Mouse (Mus musculus): Measurements from ENCODE around the gene Gm21987. TPM values are rescaled to one million over a fixed set of nuclear protein-coding genes. Genes with fewer than 3 reads are reported as not detected.
A peak's percentile ranks its signal among the peaks of the same experiment; 100 is the strongest.

Gm21987 gene
- total and polyA plus RNA-seq, 3 experiments = 0.42 TPM; not detected in 2

GRCm38 (mm10) chr16:38401468-38401867 lies 54.6 kb downstream of the Gm21987 start:
- H3K27ac ChIP-seq (ENCODE audit: insufficient read depth, low read depth) = 0 out of 2 replicates have a peak overlapping the region, but pooled peaks have one; percentile 4
- H3K9ac ChIP-seq (ENCODE audit: insufficient read depth, low read depth) = no peak overlapping the region
- dilution Hi-C loops (cut with MboI; ENCODE audit: extremely low pct_ligation_motif_present, extremely low pct_unique_long_range_greater_than_20kb, low sequenced_read_pairs) (no loop called here), in situ Hi-C loops (cut with MboI; ENCODE audit: low pct_ligation_motif_present, low pct_unique_long_range_greater_than_20kb, low sequenced_read_pairs) (loop anchor here (5.0 kb wide), 1 partner anchor 54 kb away; the partner anchor contains the start of genes Cox17 and Gm21987)
- H3K4me1 ChIP-seq (ENCODE audit: control insufficient read depth in 1 of 2, insufficient read depth in 2 of 2) = peaks cover 51 to 92% of the 10 kb centered on the region in 2 experiments
- peaks cover 0 to 7% of the 10 kb centered on the region in 2 experiments for H3K36me3 ChIP-seq (replicated peaks in 1 of 2; ENCODE audit: control insufficient read depth in 1 of 2, insufficient read depth in 1 of 2, low read length in 1 of 2)
- no peaks in the 10 kb centered on the region for H3K27me3 ChIP-seq (replicated peaks)
- no peak overlapping the region for H3K4me3 ChIP-seq (replicated peaks in 1 of 3; ENCODE audit: low read depth in 2 of 3, low read length in 2 of 3, poor library complexity in 1 of 3)
- no peak for DNase-seq (ENCODE audit: extremely low read depth)
- TF ChIP-seq CHD1 (IDR thresholded peaks at IDR 0.05; ENCODE audit: low read depth, low read length) (0 out of 2 replicates have a peak, but pooled peaks have one; percentile 17), POLR2A (IDR thresholded peaks at IDR 0.05; ENCODE audit: low read depth, low read length) (0 out of 2 replicates have a peak, but pooled peaks have one; percentile 20), BHLHE40 (IDR thresholded peaks at IDR 0.05; ENCODE audit: low read depth, low read length) (peak; percentile 76), NRF1 (IDR thresholded peaks at IDR 0.05; ENCODE audit: low read depth, low read length) (no peak)
- H3K79me2 ChIP-seq (replicated peaks; ENCODE audit: control insufficient read depth, extremely low read depth, insufficient read depth, poor library complexity, severe bottlenecking) = peaks cover 9% of the 10 kb centered on the region; the same call in 1 of the 2 replicates
- no peak overlapping the region for H3K4me2 ChIP-seq (ENCODE audit: insufficient read depth, low read depth, poor library complexity, severe bottlenecking)
- H3K9me3 ChIP-seq (replicated peaks; ENCODE audit: low read length) = no peaks in the 10 kb centered on the region

DNA sequence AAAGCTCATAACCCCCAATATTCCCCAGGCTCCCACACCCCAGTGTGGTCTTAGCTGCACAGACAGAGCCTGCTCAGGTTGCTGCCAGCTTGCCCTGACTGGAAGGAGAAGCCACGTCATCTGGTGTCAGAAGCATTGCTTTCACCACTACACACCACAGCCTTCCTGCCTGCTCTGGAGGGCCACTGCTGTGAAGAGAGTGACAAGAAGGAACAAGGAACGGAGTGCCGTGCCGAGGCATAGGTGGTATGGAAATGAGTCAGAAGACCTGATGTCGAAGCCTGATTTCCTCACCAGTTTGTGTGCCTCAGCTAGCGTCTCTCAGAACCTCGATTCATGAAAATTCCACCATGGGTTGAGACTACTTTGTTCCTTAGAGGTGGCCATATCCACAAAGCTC lies 56.8 kb downstream of the Gm21987 start:
- H3K9me3 ChIP-seq (replicated peaks; ENCODE audit: low read length) = no peaks in the 10 kb centered on the region
- peaks cover 9% of the 10 kb centered on the region; the same call in 1 of the 2 replicates for H3K79me2 ChIP-seq (replicated peaks; ENCODE audit: control insufficient read depth, extremely low read depth, insufficient read depth, poor library complexity, severe bottlenecking)
- H3K36me3 ChIP-seq (replicated peaks in 1 of 2; ENCODE audit: control insufficient read depth in 1 of 2, insufficient read depth in 1 of 2, low read length in 1 of 2) = peaks cover 0 to 6% of the 10 kb centered on the region in 2 experiments
- H3K9ac ChIP-seq (ENCODE audit: insufficient read depth, low read depth) = peak overlapping the region; percentile 41
- H3K27me3 ChIP-seq (replicated peaks) = no peaks in the 10 kb centered on the region
- peaks cover 52 to 94% of the 10 kb centered on the region in 2 experiments for H3K4me1 ChIP-seq (ENCODE audit: control insufficient read depth in 1 of 2, insufficient read depth in 2 of 2)
- peak; percentile 97 for DNase-seq (ENCODE audit: extremely low read depth)
- H3K27ac ChIP-seq (ENCODE audit: insufficient read depth, low read depth) = peak overlapping the region; percentile 95
- peak overlapping the region in 1 of 3 experiments; percentile 11 for H3K4me3 ChIP-seq (replicated peaks in 1 of 3; ENCODE audit: low read depth in 2 of 3, low read length in 2 of 3, poor library complexity in 1 of 3)
- in situ Hi-C loops (cut with MboI; ENCODE audit: low pct_ligation_motif_present, low pct_unique_long_range_greater_than_20kb, low sequenced_read_pairs) = loop anchor here (5.0 kb wide), 1 partner anchor 56 kb away; the partner anchor contains the start of genes Cox17 and Gm21987
- peak overlapping the region; percentile 45 for H3K4me2 ChIP-seq (ENCODE audit: insufficient read depth, low read depth, poor library complexity, severe bottlenecking)
- dilution Hi-C loops (cut with MboI; ENCODE audit: extremely low pct_ligation_motif_present, extremely low pct_unique_long_range_greater_than_20kb, low sequenced_read_pairs) = no loop called here
- TF ChIP-seq CTCF (conservative IDR thresholded peaks at IDR 0.05 in 1 of 2, IDR thresholded peaks at IDR 0.05 in 1 of 2; ENCODE audit: low read depth in 2 of 2, low read length in 2 of 2) (no peak), UBTF (IDR thresholded peaks at IDR 0.05; ENCODE audit: low read depth, low read length) (0 out of 2 replicates have a peak, but pooled peaks have one; percentile 30), CHD1 (IDR thresholded peaks at IDR 0.05; ENCODE audit: low read depth, low read length) (no peak; the same call in 1 of the 2 replicates), EP300 (IDR thresholded peaks at IDR 0.05; ENCODE audit: low read length) (peak; percentile 95), SMC3 (IDR thresholded peaks at IDR 0.05; ENCODE audit: low read depth, low read length) (peak; percentile 61), RCOR1 (conservative IDR thresholded peaks at IDR 0.05; ENCODE audit: low read depth, low read length) (peak; percentile 66), ELF1 (IDR thresholded peaks at IDR 0.05; ENCODE audit: low read depth, low read length) (peak; percentile 60; the same call in 1 of the 2 replicates), USF1 (IDR thresholded peaks at IDR 0.05; ENCODE audit: low read depth, low read length) (no peak), JUN (IDR thresholded peaks at IDR 0.05; ENCODE audit: insufficient read depth, low read depth, low read length) (peak; percentile 96), MYC (IDR thresholded peaks at IDR 0.05; ENCODE audit: low read depth, low read length) (peak; percentile 79), IRF4 (IDR thresholded peaks at IDR 0.05; ENCODE audit: low read depth, low read length) (peak; percentile 99), ZKSCAN1 (IDR thresholded peaks at IDR 0.05; ENCODE audit: borderline replicate concordance, low read depth, low read length) (no peak), NRF1 (IDR thresholded peaks at IDR 0.05; ENCODE audit: low read depth, low read length) (peak; percentile 47), GABPA (IDR thresholded peaks at IDR 0.05; ENCODE audit: insufficient replicate concordance, low read depth, low read length) (no peak), POLR2A (IDR thresholded peaks at IDR 0.05; ENCODE audit: low read depth, low read length) (peak; percentile 73), JUND (conservative IDR thresholded peaks at IDR 0.05; ENCODE audit: low read depth, low read length) (peak; percentile 99), TCF12 (IDR thresholded peaks at IDR 0.05; ENCODE audit: low read depth, low read length) (peak; percentile 91), MXI1 (IDR thresholded peaks at IDR 0.05; ENCODE audit: low read depth, low read length) (no peak; the same call in 1 of the 2 replicates), PAX5 (IDR thresholded peaks at IDR 0.05; ENCODE audit: low read length) (no peak), ZNF384 (IDR thresholded peaks at IDR 0.05; ENCODE audit: low read depth, low read length) (peak; percentile 24; the same call in 1 of the 2 replicates), E2F4 (IDR thresholded peaks at IDR 0.05; ENCODE audit: insufficient replicate concordance, low read depth, low read length) (no peak), SIN3A (IDR thresholded peaks at IDR 0.05; ENCODE audit: low read length) (peak; percentile 57; the same call in 1 of the 2 replicates), HCFC1 (IDR thresholded peaks at IDR 0.05; ENCODE audit: low read depth, low read length) (no peak; the same call in 1 of the 2 replicates), BHLHE40 (IDR thresholded peaks at IDR 0.05; ENCODE audit: low read depth, low read length) (peak; percentile 98), MAZ (IDR thresholded peaks at IDR 0.05; ENCODE audit: low read depth, low read length) (peak; percentile 65), NELFE (IDR thresholded peaks at IDR 0.05; ENCODE audit: low read depth, low read length) (no peak; the same call in 1 of the 2 replicates), ETS1 (conservative IDR thresholded peaks at IDR 0.05; ENCODE audit: low read depth, low read length) (peak; percentile 97), USF2 (conservative IDR thresholded peaks at IDR 0.05; ENCODE audit: low read depth, low read length) (peak; percentile 3; the same call in 1 of the 2 replicates), TBP (conservative IDR thresholded peaks at IDR 0.05; ENCODE audit: low read depth, low read length) (peak; percentile 77; the same call in 1 of the 2 replicates), POLR2AphosphoS2 (IDR thresholded peaks at IDR 0.05; ENCODE audit: low read depth, low read length) (no peak), RAD21 (IDR thresholded peaks at IDR 0.05; ENCODE audit: low read depth, low read length) (peak; percentile 37)

All from CH12.LX (cell line).